Mouse (Mus musculus) T-cell, adult 2 months (primary cell): ENCODE measurements around the gene Grn.

Source experiments
- DNase-seq: peaks from one replicate; pipeline ENCODE4 v3.0.0; 2022; ENCODE audit warnings: low spot score

Grn gene

DNA sequence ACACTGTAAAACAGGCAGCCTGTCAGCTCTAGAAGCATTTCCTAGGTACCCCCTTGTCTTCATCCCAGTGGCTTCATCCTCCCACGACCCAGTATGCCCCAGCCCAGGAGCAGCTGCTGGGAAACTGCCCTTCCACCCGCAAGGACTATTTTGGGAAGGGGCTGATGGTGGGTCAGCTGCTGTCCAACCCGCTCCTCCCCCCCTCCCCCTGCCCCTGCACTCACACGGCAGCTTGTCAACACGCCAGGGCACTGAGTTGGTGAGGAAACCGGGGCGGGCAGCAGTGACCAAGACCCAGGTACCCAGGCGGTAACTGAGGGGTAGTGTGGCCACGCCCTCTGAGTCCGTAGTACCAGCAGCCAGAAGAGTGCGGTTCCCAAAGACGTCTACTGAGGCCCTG is 13.6 kb downstream of the Grn start:
- DNase-seq: no peak

DNA sequence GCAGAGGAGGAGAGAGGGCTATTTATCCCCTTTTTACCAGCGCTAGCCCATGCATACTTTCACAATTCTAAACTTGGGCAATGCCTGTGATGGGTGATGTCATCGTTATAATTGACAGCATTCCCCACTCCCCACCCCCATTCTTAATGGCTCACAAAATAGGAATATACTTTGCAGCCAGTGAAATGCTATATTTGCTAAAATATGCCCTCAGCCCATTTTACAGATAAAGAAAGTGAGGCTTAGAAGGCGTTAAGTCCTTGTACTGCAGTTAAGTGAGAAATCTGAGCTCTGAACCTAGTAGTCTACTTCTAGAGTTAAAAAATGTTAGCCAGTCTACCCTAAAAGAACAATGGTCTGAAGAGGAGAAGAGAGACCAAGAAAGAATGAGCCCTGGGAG is 14.2 kb downstream of the Grn start:
- DNase-seq: no peak

DNA sequence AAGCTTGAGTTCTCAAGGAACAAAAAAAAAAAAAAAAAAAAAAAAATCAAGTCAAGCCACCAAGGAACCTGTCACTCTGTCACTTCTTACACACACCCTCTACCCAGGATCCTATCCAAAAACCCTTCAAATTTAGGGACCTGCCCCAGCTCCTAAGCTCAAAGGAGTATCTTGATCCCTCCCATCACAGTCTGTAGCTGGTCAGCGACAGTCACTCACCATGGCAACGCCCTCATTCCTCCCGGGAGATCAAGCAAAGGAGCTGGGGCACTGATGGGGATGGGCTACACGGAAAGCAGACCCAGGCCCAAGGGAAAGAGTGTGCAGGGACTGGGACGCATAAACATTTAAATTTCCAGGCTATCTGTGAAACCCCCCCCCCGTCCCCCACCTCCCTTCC is 14.7 kb downstream of the Grn start:
- no peak for DNase-seq

DNA sequence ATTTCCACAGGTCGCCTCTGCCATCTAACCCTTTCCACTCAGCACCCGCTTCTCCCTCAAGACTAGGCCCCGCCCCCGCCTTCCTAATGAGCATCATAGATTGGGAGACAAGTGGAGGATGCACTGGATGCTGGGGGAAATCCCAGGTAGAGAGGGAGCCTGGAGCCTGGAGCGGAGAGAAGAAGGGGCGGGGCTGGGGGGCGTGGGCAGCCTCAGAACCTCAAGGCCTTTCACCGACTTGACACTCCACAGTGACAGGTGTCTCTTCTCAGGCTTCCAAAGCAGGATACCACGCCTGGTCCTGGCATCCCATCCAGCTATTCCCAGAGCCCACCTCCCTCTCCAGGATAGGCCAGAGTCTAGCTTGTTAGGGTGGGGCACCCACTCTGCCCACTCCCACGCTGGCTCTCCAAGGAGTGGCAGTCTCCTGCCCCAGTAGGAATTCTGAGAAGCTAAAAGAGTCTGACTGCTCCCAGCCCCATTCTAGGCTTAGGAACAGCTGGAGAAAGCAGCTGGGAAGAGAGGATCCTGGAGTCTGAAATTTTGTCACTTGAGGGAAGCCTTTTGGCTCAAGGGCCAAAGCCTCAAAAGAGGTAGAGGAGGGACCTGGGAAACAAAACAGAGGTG is 15.3 kb downstream of the Grn start:
- no peak for DNase-seq

DNA sequence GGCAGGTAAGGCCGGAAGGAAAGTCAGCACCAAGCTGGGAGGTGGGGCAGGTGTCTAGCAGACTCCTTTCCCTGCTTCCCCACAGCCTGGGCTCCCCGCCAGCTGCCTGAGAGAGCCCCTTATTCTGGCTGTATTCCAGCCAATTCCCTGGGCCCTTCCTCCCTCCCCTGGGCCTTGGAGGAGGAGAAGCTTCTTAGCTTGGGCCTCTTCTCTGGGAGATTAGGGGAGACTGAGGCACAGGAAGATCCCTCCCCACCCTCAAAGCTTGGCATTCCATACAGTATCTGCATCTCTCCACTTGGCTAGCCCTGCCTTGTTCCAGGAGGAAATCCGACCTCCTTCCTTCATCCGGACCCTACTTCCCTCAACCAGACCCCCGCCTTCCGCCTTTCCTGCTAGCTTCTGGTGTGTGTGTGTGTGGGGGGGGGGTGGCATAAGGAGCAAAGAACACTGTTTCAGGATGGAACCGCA is 15.8 kb downstream of the Grn start:
- no peak for DNase-seq

DNA sequence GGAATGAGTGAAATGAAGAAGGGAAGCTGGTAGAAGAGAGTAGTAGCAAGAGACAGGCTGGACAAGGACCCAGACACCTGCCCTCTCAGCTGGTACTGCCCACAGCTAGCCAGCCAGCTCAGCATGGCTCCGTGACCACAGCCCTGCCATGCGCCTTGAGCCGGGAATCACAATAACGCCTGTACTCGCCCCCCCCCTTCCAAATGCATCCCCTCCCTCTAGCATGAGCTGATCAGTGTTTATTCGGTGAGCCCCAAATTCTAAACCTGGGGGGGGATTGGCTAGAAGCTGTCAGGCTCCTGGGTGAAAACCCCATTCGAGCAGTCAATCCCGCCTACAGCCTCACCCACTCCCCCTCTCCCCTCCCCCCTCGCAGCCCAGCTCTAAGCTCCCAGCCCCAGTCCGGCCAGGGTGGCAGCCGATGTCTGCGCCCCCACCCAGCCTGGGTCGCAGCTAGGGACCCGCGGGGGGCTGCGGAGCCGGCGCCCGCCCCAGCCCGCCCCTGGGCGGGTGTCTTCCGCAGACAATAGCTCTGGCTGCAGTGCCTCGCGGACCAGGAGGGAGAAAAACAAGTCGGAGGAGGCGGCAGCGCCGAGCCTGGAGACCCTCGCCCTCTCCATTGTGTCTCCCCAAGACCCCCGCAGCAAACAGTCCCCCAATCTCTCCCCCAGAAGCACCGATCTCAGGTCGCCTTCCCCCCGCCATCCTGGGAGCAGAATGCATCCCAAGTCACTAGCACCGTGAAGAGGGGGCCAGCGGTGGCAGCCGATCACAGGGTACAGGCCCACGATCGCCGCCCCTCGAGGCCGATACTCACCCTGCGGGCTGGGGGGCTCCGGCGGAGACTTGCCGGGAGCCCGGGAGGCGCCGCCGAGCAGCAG is 16.7 kb downstream of the Grn start:
- no peak for DNase-seq

DNA sequence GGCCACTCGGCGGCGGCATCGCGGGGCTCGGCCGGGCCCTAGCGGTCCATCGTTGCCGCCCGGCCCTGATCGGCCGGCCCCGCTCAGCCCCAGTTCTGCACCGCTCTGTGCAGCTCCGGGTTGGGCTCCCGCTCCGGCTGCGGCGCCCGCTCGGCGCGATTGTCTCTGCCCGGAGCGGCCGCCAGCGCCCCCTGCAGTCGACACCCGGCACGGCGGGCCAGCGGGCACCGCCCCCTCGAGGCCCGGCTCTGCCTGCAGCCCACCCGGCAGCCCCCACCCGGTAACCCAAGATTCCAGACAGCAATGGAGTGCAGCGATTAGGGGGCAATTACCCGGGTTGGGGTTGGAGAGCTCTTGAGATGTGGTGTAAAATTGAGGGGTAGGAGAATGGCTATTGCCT is 17.4 kb downstream of the Grn start, which contains the start of gene Fam171a2:
Gene Fam171a2 (minus strand): TSS at position 186 of the 400 bp plus-strand sequence.
- DNase-seq: peak; percentile 71

DNA sequence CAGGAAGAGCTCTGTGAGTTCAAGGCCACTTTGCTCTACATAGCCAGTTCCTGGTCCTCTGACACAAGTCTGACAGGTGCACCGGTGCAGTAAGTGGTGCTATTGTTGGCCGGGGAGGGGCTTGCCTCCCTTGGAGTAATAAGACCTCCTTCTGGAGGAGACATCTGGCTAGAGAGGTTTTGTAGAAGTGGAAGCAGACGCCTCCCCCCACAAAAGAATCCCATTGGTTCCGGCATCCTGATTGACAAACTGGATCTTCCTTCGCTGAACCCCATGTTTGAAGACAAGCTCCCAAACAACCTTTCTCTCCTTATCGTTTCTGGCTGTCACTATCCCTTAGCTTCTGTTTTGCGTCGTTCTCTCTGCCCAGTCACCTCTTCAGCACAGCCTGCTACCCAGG is 18.2 kb downstream of the Grn start:
- DNase-seq: no peak

DNA sequence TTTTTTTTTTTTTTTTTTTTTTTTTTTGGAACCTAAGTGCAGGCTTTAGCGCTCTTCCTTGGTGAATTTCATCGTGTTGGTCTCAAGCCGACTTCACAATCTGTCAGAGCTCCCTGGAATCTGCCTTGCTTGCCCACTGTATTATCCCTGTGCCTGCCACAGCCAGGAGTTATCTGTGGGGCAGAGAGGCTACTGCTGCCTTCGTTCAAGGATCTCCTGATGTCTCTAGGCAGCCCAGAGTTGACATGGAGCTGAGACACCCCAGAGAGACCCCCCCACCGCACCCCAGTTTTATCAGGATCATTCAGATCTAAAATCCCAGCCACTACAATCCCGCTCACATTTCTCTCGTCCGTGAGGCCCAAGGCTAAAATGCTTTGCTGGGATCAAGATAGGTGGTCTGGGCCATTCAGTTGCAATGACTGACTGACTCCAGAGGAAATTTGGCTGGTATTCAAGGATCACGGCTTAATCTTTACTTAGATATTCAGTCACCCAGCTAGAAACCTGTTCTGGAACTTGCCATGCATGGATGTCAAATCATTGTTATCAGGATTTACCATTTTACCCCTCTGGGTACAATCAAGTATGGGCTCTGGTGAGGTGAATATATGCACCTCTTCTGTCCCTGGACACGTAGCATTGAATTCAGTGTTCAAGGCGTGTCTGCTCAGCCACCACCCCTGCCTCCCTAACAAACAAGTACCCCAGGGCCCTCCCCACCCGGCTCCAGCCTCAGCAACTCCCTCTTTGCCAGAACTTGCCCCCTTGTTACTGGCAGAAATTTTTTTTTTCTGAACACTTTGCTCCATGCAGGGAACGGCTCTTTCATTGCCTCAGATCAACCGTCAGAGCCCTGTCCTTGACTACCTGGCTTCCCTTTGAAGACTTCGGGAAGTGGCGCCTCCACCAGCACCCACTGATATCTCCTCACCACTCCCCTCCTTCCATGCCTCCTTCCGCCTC is 19.2 kb downstream of the Grn start:
- no peak for DNase-seq

DNA sequence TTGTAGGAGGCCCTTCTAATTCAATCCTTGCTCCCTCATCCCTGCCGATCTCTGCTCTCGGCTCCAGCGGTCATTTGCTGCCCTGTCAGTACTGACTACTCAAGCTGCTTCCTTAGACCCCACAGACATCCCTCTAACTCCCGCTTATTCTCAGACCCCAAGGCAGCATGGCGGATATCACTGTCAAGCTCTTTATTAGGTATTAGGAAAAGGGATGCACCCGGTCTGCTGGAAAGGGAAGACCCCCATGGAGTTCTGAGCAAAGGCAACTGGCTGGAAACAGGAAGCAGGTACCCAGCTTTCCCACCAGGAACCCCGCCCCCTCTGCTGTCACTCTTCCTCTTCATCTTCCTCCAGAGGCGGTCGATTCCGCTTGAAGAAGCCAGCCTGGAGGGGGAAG is 23.0 kb downstream of the Grn start:
- DNase-seq: no peak

DNA sequence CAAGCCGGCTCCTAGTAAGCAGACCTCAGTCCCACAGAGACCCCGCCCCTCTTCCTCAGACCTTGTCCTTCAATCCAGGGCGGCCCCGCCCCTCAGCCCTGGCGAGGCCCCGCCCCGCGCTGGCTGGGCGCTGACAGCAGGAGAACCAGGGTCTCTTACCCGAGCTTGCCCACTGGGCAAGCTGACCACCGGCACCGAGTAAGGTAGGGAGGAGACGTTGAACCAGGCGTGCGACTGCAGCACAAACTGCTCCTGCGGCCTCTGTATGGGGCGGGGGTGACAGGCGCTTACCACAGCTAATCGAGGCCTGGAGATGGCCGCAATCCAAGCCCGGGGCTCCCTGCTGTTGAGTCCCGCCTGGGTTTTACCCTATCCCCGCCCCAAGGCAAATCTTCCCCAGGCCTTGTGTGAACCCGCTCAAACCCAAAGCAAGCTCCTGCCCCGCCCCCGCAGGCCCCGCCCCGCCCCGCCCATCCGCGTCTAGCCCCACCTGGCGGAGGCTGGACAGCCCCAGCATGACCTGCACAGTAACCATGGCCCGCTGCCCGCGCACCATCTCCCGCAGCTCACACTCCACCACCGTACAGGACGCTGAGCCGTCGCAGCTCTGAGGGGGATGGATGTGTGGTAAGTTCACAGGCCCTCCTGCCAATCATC is 25.8 kb downstream of the Grn start:
- peak; percentile 28 for DNase-seq

DNA sequence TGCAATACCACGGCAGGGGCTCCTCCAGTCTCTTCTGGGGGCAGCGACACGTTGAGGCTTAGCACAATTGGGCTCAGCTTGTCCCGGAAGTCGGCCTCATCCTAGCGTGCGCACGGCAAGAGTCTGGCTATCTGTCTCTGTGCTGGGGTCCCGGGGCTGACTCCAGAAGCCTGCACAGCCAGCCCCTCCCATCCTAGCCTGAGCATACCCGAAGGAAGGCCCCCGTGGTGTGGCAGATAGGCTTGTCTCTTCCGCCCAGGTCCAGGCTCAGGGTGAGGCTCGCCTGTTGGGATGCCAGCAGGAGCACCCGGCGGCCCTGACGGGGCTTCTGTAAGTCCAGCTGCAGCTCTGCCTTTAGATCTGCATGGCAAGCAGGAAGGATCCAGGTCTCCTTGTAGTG is 30.4 kb downstream of the Grn start:
- no peak for DNase-seq

DNA sequence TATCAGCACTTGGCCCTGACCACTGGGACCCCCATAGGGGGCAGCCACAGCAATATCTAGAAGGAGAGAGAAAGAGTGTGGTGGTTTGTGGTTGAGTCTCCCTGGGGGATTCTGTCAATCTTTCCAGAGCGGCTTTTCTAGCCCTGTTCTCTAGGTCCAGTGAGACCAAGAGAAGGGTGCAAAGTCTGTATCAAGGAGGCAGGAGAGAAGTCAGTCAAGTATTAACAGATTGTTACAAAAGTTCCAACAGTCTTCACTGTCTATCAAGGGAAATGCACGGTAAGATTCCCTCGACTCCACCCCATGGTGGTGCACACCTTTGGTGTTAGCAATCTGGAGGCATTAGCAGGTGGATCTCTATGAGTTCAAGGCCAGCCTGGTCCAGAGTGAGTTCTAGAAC is 31.6 kb downstream of the Grn start:
- DNase-seq: no peak

DNA sequence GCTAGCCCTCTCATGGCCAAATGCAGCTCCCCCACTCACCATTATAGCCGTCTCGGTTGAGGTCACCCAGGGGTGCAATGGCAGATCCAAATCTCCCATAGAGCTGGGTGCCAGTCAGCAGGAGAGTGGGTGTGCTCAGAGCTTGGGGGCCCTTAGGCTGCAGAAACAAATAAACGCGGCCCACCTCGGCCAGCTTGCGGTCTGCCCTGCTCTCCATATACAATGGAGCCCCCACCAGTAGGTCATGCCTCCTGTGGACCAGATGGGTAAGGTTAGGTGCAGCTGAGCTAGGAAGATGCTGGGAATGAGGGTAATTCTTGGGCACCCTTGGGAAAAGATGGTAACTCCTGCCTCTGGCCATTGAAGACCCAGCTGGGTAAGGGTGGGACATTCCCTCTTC is 34.8 kb downstream of the Grn start:
- no peak for DNase-seq

DNA sequence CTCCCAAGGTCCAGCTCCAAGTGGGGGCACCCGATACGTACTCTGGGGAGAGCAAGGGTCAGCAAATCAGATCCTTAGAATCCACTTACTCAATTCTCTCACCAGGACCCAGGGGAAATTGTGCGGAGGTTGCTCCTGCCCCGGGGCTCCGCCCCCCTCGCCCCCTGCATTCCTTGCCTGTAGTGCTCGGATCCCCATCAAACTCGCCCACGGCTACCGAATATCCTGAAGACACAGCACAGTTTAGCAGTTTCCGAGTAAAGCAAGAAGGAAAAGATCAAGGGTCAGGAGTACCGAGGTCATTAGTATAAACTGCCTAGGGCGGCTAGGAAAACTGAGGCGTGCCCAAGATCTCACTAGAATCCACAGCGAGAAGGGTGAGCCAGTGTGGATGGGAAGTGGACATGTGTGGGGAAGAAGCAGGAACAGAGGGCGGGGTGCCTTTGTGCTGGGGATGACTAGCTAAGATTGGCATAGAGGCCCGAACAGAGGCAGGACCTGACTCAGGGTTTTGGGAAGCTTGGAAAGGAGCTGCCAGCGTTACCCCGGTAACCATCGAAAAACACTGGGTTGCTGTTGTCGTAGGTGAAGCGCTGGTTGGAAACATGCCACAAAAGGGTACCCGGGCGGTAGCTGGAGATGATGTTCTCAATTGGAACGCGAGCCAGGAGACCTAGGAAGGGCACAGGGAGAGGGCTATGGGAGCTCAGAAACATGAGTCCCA is 35.8 kb downstream of the Grn start:
- no peak for DNase-seq

DNA sequence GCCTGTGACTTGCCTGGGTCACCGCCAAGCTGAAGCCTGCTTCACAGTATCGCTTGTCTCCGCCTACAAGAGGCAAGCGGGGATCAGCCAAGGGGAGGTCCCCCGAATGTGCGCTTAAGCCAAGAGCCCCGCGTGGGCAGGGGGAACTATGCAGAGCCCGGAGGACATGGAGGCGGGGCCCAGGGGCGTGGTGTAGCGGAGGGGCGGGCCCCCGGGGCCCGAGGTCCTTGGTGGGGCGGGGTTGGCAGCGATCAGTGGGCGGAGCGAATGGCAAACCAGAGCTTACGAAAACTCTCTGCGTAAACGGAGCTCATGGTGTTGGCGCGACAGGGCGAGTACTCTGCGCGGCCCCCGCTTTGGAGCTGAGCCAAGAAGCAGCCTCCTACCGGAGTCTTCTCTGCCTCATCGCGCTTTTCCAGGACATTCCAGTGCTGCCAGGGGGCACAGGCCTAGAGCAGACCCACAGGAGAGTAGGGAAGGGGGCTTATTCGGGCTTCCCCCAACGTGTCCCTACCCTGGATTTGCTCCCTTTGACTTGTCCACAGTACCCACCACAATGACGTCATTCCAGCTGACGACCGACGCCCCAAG is 37.0 kb downstream of the Grn start:
- DNase-seq: peak; percentile 91

DNA sequence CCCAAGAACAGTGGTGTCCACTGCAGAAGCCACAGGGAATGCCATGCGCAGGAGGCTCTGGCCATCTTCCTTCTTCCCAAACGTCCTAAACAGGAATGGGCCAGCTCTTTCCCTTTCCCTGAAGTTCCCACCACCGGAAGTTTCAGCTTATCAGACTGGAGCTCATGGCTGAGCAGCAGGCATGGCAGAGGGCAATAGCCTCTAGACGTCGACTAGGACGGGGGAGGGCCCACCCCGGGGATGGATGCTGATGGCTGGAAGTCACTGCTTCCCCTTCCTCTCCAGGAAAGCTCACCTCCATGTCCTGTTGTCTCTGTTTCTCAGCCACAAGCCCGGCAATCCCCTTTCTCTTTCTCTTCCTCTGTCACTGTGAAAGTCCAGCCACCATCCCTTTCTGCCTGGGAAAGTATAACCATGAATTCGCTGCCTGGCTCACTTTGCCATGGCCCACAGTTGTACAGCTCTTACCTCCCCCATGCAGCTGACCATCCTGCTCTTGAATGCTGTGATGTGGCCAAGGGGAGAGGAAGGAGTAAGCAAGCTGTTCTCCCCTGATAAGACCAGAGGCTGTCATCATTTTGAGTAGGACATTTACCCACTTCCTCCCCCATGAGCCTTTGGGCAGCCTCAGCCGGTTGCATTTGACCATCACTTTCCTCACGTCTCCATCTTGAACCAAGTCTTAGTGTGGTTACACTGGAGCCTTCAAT is 39.7 kb downstream of the Grn start, which contains the start of gene Itga2b:
Gene Itga2b (minus strand): TSS at position 475 of the 710 bp plus-strand sequence.
- DNase-seq: no peak

DNA sequence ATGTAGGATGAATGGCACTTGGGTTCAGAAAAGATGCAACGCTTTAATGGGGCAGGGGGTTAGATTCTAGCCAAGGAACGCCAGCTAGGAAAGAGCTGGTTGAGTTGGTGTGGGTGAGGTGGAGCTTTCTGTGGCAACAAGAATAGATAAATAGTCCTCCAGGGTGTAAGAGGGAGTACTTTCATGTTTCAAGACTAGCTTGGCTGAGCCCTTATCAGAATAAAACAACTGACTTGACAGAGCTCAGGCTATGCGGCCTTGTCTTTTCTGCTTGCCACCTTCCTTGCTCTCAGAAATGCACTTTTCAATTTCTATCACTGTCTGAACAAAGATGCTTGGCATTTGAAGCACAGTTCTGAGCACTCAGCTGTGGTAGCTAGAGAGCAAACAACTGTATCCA is 44.9 kb downstream of the Grn start:
- no peak for DNase-seq

DNA sequence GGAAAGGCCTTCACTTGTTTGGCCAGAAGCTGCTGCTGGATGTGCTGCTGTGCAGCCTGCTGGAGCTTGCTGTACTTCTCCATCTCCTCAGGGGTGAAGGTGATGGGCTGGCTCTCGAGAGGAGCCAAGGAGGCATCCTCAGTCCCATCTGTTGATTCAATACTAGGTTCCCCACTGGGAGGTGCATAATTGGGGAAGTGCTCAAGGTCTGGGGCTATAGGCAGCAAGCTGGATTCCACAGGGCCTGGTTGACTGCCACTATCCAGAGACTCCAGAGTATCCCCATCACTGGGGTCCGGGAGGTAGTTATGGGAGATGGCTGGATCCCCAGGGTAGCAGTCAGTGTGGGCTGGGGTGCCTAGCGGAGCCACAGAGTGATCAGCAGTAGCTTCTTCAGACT is 48.6 kb downstream of the Grn start:
- no peak for DNase-seq

DNA sequence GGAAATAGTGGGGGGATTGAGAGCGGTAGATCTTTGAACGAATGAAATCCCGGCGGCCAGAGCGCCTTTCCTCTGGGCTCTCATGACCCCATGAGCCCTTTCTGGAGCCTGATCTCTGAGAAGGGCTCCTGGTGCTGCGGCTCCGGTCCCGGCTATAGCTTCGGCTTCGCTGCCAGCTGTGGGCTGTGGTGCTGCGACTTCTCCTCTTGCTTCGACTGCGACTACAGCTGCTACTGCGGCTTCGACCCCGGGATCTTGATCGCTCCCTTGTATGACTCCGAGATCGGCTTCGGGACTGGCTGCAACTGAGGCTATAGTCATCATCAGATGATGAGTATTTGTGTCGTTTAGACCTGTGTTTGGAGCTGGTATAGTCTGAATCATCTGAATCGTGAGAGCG is 49.5 kb downstream of the Grn start:
- DNase-seq: no peak
